Mouse (Mus musculus) embryo, embryonic 11.5 days (tissue): Measurements from ENCODE around the gene Bach2.

Experiments
- DNase-seq: peaks from one replicate; pipeline ENCODE4 v3.0.0-alpha.2; 2012; ENCODE audit warnings: low read depth, low spot score

Bach2 gene

GRCm38 (mm10) chr4:32293686-32294265 lies 55.2 kb downstream of the Bach2 start:
- DNase-seq = no peak

- no peak for DNase-seq
These were observed 58.6 kb downstream of the Bach2 start for GRCm38 (mm10) chr4:32297071-32297671.

- DNase-seq = no peak
These were observed 60.6 kb downstream of the Bach2 start for GRCm38 (mm10) chr4:32299221-32299620.

GRCm38 (mm10) chr4:32299970-32300369 lies 61.4 kb downstream of the Bach2 start:
- no peak for DNase-seq

- no peak for DNase-seq
These were observed 64.1 kb downstream of the Bach2 start for GRCm38 (mm10) chr4:32302668-32303067.

GRCm38 (mm10) chr4:32303076-32303475 lies 64.5 kb downstream of the Bach2 start:
- peak; percentile 77 for DNase-seq

- DNase-seq = peak; percentile 78
These were observed 65.1 kb downstream of the Bach2 start for GRCm38 (mm10) chr4:32303674-32304073.

- DNase-seq = no peak
These were observed 65.7 kb downstream of the Bach2 start for GRCm38 (mm10) chr4:32304221-32304703.

- DNase-seq = no peak
These were observed 66.5 kb downstream of the Bach2 start for GRCm38 (mm10) chr4:32305036-32305615.

GRCm38 (mm10) chr4:32305683-32306082 lies 67.1 kb downstream of the Bach2 start:
- DNase-seq = no peak

- no peak for DNase-seq
These were observed 67.7 kb downstream of the Bach2 start for GRCm38 (mm10) chr4:32306169-32306792.

- DNase-seq = no peak
These were observed 68.6 kb downstream of the Bach2 start for GRCm38 (mm10) chr4:32307215-32307614.

- no peak for DNase-seq
These were observed 73.8 kb downstream of the Bach2 start for GRCm38 (mm10) chr4:32312171-32312946.

GRCm38 (mm10) chr4:32314919-32315318 lies 76.3 kb downstream of the Bach2 start:
- no peak for DNase-seq

GRCm38 (mm10) chr4:32318608-32319007 lies 80.0 kb downstream of the Bach2 start:
- no peak for DNase-seq

GRCm38 (mm10) chr4:32319327-32319726 lies 80.7 kb downstream of the Bach2 start:
- no peak for DNase-seq

GRCm38 (mm10) chr4:32320039-32320438 lies 81.4 kb downstream of the Bach2 start:
- no peak for DNase-seq

GRCm38 (mm10) chr4:32324111-32324510 lies 85.5 kb downstream of the Bach2 start:
- DNase-seq = no peak

GRCm38 (mm10) chr4:32324967-32325366 lies 86.4 kb downstream of the Bach2 start:
- no peak for DNase-seq

GRCm38 (mm10) chr4:32325596-32325995 lies 87.0 kb downstream of the Bach2 start:
- DNase-seq = no peak

- DNase-seq = no peak
These were observed 87.7 kb downstream of the Bach2 start for GRCm38 (mm10) chr4:32326279-32326678.

GRCm38 (mm10) chr4:32326860-32327259 lies 88.3 kb downstream of the Bach2 start:
- DNase-seq = no peak
